Mouse (Mus musculus): ENCODE measurements around the gene Capn7. TPM values are rescaled to one million over a fixed set of nuclear protein-coding genes. Genes with fewer than 3 reads are reported as not detected.

Capn7 gene
- polyA plus RNA-seq, 1 experiment from 2014 or later: 41.1 TPM

- H3K36me3 ChIP-seq: no peaks in the 10 kb centered on the region
- no peaks in the 10 kb centered on the region for H3K27me3 ChIP-seq
- 77% methylated on average over 16 of the region's 16 CpGs for WGBS
- H3K4me3 ChIP-seq: no peak overlapping the region
- no peak overlapping the region for H3K27ac ChIP-seq
- H3K4me2 ChIP-seq: no peak overlapping the region
- H3K9ac ChIP-seq: no peak overlapping the region
- H3K4me1 ChIP-seq: peaks cover 40% of the 10 kb centered on the region
- ATAC-seq (ENCODE audit: insufficient number of reproducible peaks, insufficient read depth, low FRiP score, low TSS enrichment, low read depth): no peak
- no peaks in the 10 kb centered on the region for H3K9me3 ChIP-seq
Observed at GRCm38 (mm10) chr14:31416835-31417549, 80.6 kb downstream of the Capn7 start.

- WGBS: 43% methylated on average over 4 of the region's 4 CpGs
- Histone ChIP-seq H3K9me3 (no peaks in the 10 kb centered on the region), H3K4me3 (no peak overlapping the region), H3K4me2 (no peak overlapping the region), H3K36me3 (0 out of 2 replicates have a peak, but pooled peaks cover 5% of the 10 kb centered on the region), H3K27me3 (no peaks in the 10 kb centered on the region), H3K9ac (no peak overlapping the region), H3K4me1 (peaks cover 29% of the 10 kb centered on the region), H3K27ac (no peak overlapping the region)
- no peak for ATAC-seq (ENCODE audit: insufficient number of reproducible peaks, insufficient read depth, low FRiP score, low TSS enrichment, low read depth)
Observed at GRCm38 (mm10) chr14:31419279-31419678, 82.8 kb downstream of the Capn7 start.

GRCm38 (mm10) chr14:31420135-31420534, 83.7 kb downstream of the Capn7 start:
- Histone ChIP-seq H3K9ac (no peak overlapping the region), H3K4me2 (no peak overlapping the region), H3K36me3 (0 out of 2 replicates have a peak, but pooled peaks cover 5% of the 10 kb centered on the region), H3K4me3 (no peak overlapping the region), H3K9me3 (no peaks in the 10 kb centered on the region), H3K27me3 (no peaks in the 10 kb centered on the region), H3K27ac (no peak overlapping the region), H3K4me1 (peaks cover 21% of the 10 kb centered on the region)
- 89% methylated on average over 8 of the region's 8 CpGs for WGBS
- ATAC-seq (ENCODE audit: insufficient number of reproducible peaks, insufficient read depth, low FRiP score, low TSS enrichment, low read depth): no peak

DNA sequence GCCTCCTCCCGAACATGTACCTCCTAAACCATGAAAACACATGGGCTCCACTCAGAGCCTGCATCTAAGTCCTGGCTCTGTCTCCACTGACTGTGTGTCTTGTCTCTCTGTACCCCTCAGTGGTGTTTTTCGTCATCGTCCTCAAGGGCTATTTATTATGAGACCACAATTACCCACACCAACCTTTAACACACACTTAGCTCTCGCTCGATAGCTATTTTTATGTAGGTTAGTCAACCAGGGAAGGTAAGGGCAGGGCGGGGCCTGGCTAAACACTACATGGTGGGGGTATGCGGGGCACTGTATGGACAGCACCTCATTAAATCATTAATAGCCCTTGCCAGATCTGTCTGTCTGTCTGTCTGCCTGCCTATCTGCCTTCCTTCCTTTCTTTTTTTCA, 84.1 kb downstream of the Capn7 start:
- ATAC-seq (ENCODE audit: insufficient number of reproducible peaks, insufficient read depth, low FRiP score, low TSS enrichment, low read depth): no peak
- H3K27ac ChIP-seq: no peak overlapping the region
- 91% methylated on average over 7 of the region's 7 CpGs for WGBS

DNA sequence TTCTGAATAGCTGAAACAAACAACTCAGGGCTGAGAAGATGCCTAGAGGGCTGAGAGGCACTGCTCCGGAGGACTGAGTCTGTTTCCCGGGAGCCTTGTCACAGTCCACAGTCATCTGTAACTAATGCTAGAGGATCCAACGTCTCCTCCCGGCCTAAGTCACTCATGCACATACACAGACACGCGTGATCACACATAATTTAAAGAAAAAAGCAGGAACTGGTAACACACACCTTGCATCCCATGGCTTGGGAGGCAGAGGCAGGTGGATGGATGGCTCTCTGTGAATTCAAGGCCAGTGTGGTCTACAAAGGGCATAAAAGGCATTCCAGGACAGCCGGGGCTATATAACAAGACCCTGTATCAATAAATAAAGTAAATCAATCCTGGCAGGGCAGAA, 84.5 kb downstream of the Capn7 start:
- no peak for ATAC-seq (ENCODE audit: insufficient number of reproducible peaks, insufficient read depth, low FRiP score, low TSS enrichment, low read depth)

More for the DNA sequence above, 84.1 kb downstream of the Capn7 start:
- Histone ChIP-seq H3K4me1 (peaks cover 19% of the 10 kb centered on the region), H3K9me3 (no peaks in the 10 kb centered on the region), H3K36me3 (peaks cover 7% of the 10 kb centered on the region), H3K9ac (no peak overlapping the region), H3K4me2 (no peak overlapping the region), H3K4me3 (no peak overlapping the region), H3K27me3 (no peaks in the 10 kb centered on the region)

More for the DNA sequence above, 84.5 kb downstream of the Capn7 start:
- Histone ChIP-seq H3K27me3 (no peaks in the 10 kb centered on the region), H3K9ac (no peak overlapping the region), H3K9me3 (no peaks in the 10 kb centered on the region), H3K4me2 (no peak overlapping the region), H3K4me3 (no peak overlapping the region), H3K36me3 (peaks cover 11% of the 10 kb centered on the region), H3K27ac (no peak overlapping the region; the same call in 1 of the 2 replicates), H3K4me1 (peaks cover 19% of the 10 kb centered on the region)
- 72% methylated on average over 7 of the region's 7 CpGs for WGBS

Other genes with a start within 250 kb of the Capn7 start
- 72.6 and 80.7 TPM in 2 replicates for gene Smim4, start 207.7 kb upstream of the Capn7 start, polyA plus RNA-seq (2015; fragmentation: Nextera tagmentation; extraction: Ambion mirVana)
- gene Nt5dc2, start 205.6 kb upstream of the Capn7 start, polyA plus RNA-seq (2015; fragmentation: Nextera tagmentation; extraction: Ambion mirVana): 298 and 330 TPM in 2 replicates
- gene Stab1, start 168.0 kb upstream of the Capn7 start, polyA plus RNA-seq (2015; fragmentation: Nextera tagmentation; extraction: Ambion mirVana): 27.5 and 34.5 TPM in 2 replicates
- 34.6 and 38.8 TPM in 2 replicates for gene Tnnc1, start 128.3 kb upstream of the Capn7 start, polyA plus RNA-seq (2015; fragmentation: Nextera tagmentation; extraction: Ambion mirVana)
- 415 and 428 TPM in 2 replicates for gene Nisch, start 119.7 kb upstream of the Capn7 start, polyA plus RNA-seq (2015; fragmentation: Nextera tagmentation; extraction: Ambion mirVana)
- gene Sema3g, start 118.8 kb upstream of the Capn7 start, polyA plus RNA-seq (2015; fragmentation: Nextera tagmentation; extraction: Ambion mirVana): 1.2 and 1.3 TPM in 2 replicates
- gene Phf7, start 85.3 kb upstream of the Capn7 start, polyA plus RNA-seq (2015; fragmentation: Nextera tagmentation; extraction: Ambion mirVana): 12.4 and 14.3 TPM in 2 replicates
- gene Bap1, start 85.2 kb upstream of the Capn7 start, polyA plus RNA-seq (2015; fragmentation: Nextera tagmentation; extraction: Ambion mirVana): 90.3 and 93.1 TPM in 2 replicates
- 7.9 and 8.1 TPM in 2 replicates for gene Dnah1, start 12.7 kb upstream of the Capn7 start, polyA plus RNA-seq (2015; fragmentation: Nextera tagmentation; extraction: Ambion mirVana)
- gene Sh3bp5, start 99.4 kb downstream of the Capn7 start, polyA plus RNA-seq (2015; fragmentation: Nextera tagmentation; extraction: Ambion mirVana): 39.5 and 40.1 TPM in 2 replicates
- 24.9 and 26.8 TPM in 2 replicates for gene Eaf1, start 157.8 kb downstream of the Capn7 start, polyA plus RNA-seq (2015; fragmentation: Nextera tagmentation; extraction: Ambion mirVana)
- gene Mettl6, start 158.4 kb downstream of the Capn7 start, polyA plus RNA-seq (2015; fragmentation: Nextera tagmentation; extraction: Ambion mirVana): 73.8 and 81.4 TPM in 2 replicates

Measured in embryonic facial prominence, embryonic 13.5 days (tissue).